Mouse (Mus musculus) heart, adult 2 months (tissue): ENCODE data around the gene Myrfl. TPM values are rescaled to one million over a fixed set of nuclear protein-coding genes. Genes with fewer than 3 reads are reported as not detected.

Experiments used
- DNase-seq, 2 experiments: peaks; one replicate each; pipeline ENCODE4 v3.0.0; 2021
- H3K27ac ChIP-seq: fragments of 200-600 bp; 2 replicates; pipeline ENCODE4 v1.8.1; 2022
- H3K27me3 ChIP-seq: fragments of 200-500 bp; 2 replicates; pipeline ENCODE4 v1.6.1; 2012; ENCODE audit warnings: mild to moderate bottlenecking, low read length, inconsistent platforms, mixed read lengths; ENCODE audit not compliant: control insufficient read depth, insufficient read depth
- H3K36me3 ChIP-seq: fragments of 200-500 bp; 2 replicates; pipeline ENCODE4 v1.6.1; 2012; ENCODE audit warnings: low read length, inconsistent platforms; ENCODE audit not compliant: control insufficient read depth, insufficient read depth
- H3K4me1 ChIP-seq: fragments of 200-500 bp; 2 replicates; pipeline ENCODE4 v1.6.1; 2011; ENCODE audit warnings: low read length; ENCODE audit not compliant: control insufficient read depth, insufficient read depth
- H3K4me3 ChIP-seq: fragments of 200-600 bp; 2 replicates; pipeline ENCODE4 v1.8.1; 2022
- H3K79me2 ChIP-seq: fragments of 200-500 bp; replicated peaks from 2 replicates; pipeline ENCODE4 v1.6.1; 2012; ENCODE audit warnings: mild to moderate bottlenecking, inconsistent platforms, low read length, moderate library complexity, mixed read lengths; ENCODE audit not compliant: control insufficient read depth, insufficient read depth
- H3K9ac ChIP-seq: fragments of 200-500 bp; 2 replicates; pipeline ENCODE4 v1.6.1; 2012; ENCODE audit warnings: low read depth, mild to moderate bottlenecking, control low read depth, inconsistent platforms, low read length, mixed read lengths
- CTCF ChIP-seq: fragments of 200-600 bp; IDR thresholded peaks from 2 replicates; pipeline ENCODE4 v1.8.1; 2022; ENCODE audit warnings: antibody characterized with exemption, mild to moderate bottlenecking, moderate library complexity
- EP300 ChIP-seq: fragments of 200-500 bp; IDR thresholded peaks from 2 replicates; pipeline ENCODE4 v1.6.1; 2011; ENCODE audit warnings: low read depth, low read length, control low read depth; ENCODE audit not compliant: insufficient read depth
- POLR2A ChIP-seq: fragments of 200-500 bp; IDR thresholded peaks from 2 replicates; pipeline ENCODE4 v1.6.1; 2011; ENCODE audit warnings: mild to moderate bottlenecking, low read depth, low read length, control low read depth; ENCODE audit not compliant: insufficient read depth
- WGBS: fragments of 180-500 bp; shearing (Covaris S2); methylation state at CpG from one replicate; pipeline ENCODE4 v1.1.7; 2018; 5-methylcytosine and 5-hydroxymethylcytosine counted together
- intact Hi-C: fragments of 180-260 bp; cut with DNase I; formaldehyde crosslinking; loops from one replicate; pipeline ENCODE4 v1.15.1; 2025
- polyA plus RNA-seq: library from polyadenylated mRNA; depleted of rRNA; stranded (reverse); fragments of >200 nt; gene quantifications from 2 replicates; pipeline ENCODE4 v1.2.3, GENCODE M21; 2012
- total RNA-seq, 2 experiments: library from RNA; stranded (reverse); gene quantifications; 2 replicates each; pipeline ENCODE4 v1.2.3; 2021

Myrfl gene
- total and polyA plus RNA-seq, 3 experiments = 0.31 to 1.6 (median 1.4) TPM

DNA sequence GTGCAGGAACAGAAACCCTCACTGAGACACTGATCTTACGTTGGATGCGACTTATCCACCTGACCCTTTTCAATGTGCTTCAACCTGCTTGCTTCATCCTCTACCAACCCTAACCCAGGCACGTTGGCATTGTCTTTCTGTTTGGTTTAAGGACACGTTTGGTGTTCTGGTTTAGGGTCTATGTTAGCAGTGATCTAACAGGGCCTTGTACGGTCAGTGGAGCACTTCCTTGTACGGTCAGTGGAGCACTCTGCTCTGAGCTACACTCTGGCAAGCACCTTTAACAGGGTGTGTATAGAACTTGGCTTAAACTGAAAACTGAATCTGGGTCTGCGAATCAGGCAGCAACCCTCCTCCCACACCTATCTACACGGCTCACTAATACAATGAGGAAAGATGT is 18.6 kb upstream of the Myrfl start:
- no peak for DNase-seq
- H3K27me3 ChIP-seq = no peaks in the 10 kb centered on the region
- no peak overlapping the region for H3K4me3 ChIP-seq
- no peak overlapping the region for H3K9ac ChIP-seq
- TF ChIP-seq CTCF (no peak), POLR2A (no peak), EP300 (no peak)
- H3K79me2 ChIP-seq = no peaks in the 10 kb centered on the region
- H3K27ac ChIP-seq = no peak overlapping the region
- H3K4me1 ChIP-seq = no peaks in the 10 kb centered on the region
- intact Hi-C loops = no loop called here
- WGBS = 91% methylated on average over 8 of the region's 8 CpGs
- H3K36me3 ChIP-seq = no peaks in the 10 kb centered on the region; the same call in 1 of the 2 replicates

DNA sequence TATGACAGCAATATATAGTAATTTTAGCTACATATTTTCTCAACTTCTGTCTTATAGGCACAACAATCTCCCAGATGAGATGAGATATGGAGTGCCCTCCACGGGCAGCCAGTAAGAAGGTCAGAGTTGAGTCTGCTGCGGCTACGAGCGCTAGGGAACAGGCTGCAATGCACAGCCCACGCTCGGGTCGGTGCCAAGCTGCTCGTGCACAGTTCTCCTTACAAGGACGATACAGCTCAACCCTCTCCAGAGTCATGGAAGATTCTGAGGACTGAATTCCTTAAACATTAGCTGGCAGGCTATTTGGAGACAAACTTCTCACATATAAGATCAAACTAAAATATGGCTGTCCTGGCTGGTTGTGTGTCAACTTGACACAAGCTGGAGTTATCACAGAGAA is 17.9 kb upstream of the Myrfl start:
- Histone ChIP-seq H3K27me3 (no peaks in the 10 kb centered on the region), H3K79me2 (no peaks in the 10 kb centered on the region), H3K27ac (no peak overlapping the region), H3K4me3 (no peak overlapping the region), H3K4me1 (no peaks in the 10 kb centered on the region), H3K9ac (no peak overlapping the region), H3K36me3 (no peaks in the 10 kb centered on the region; the same call in 1 of the 2 replicates)
- WGBS = 65% methylated on average over 9 of the region's 9 CpGs
- peak in 1 of 2 experiments; percentile 17 for DNase-seq
- TF ChIP-seq POLR2A (no peak), EP300 (no peak), CTCF (no peak)
- intact Hi-C loops = no loop called here

DNA sequence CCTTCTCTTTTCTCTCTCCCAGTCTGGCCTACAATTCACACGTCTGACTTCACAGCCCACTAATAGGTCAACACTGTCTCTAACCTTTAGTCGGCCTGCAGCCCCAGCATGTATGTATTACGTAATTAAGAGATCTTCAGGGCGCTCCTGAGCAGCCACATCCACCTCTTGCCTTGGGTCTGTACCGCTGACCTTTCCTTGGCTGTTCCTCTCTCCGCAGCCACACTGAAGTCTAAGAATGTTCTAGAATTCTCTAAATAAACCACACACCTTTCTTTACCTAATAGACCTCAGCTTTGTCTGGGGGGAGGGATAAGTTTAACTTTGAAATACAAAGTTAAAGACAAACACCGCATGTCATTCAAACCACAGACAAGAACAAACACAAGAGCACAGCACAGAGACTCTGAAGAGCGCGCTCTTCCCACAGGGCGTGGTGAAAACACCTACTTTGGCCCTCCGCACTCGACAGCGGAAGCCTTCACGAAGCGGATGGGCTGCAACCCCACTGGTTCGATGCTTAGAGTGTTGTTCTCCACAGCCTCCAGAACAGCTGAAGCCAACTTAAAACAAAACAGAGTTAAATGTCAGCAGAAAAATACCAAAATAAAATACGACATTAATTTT is 17.0 kb upstream of the Myrfl start:
- no peak for TF ChIP-seq POLR2A
- TF ChIP-seq CTCF = no peak
- no peak for TF ChIP-seq EP300
- intact Hi-C loops = no loop called here
- DNase-seq = no peak
- H3K27ac ChIP-seq = no peak overlapping the region
- H3K27me3 ChIP-seq = no peaks in the 10 kb centered on the region
- no peaks in the 10 kb centered on the region for H3K4me1 ChIP-seq
- 92% methylated on average over 17 of the region's 17 CpGs for WGBS
- H3K79me2 ChIP-seq = no peaks in the 10 kb centered on the region
- no peak overlapping the region for H3K4me3 ChIP-seq
- no peak overlapping the region for H3K9ac ChIP-seq
- no peaks in the 10 kb centered on the region; the same call in 1 of the 2 replicates for H3K36me3 ChIP-seq

DNA sequence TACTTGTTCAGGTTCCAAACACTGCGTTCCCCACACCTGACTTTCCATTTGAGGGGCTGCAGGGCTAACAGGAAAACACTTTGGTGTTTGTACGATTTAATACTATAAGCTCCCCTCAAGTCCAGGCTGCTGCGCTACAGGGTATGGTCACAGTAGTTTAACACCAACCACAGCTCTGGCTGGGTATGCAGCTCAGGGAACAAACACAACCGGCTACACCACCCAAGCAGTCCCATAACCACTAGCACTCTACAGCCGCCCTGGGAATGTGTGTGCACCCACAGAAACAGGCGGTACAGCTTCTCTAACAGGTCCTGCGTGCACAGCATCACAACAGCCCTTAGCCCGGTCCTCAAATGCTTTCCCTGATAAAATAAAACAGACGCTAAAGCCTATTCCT is 16.1 kb upstream of the Myrfl start:
- H3K9ac ChIP-seq = no peak overlapping the region
- H3K79me2 ChIP-seq = no peaks in the 10 kb centered on the region
- H3K4me3 ChIP-seq = no peak overlapping the region
- intact Hi-C loops = no loop called here
- no peak for DNase-seq
- TF ChIP-seq EP300 = no peak
- TF ChIP-seq CTCF = no peak
- TF ChIP-seq POLR2A = no peak
- H3K27ac ChIP-seq = no peak overlapping the region
- WGBS = 93% methylated on average over 9 of the region's 9 CpGs
- H3K36me3 ChIP-seq = no peaks in the 10 kb centered on the region; the same call in 1 of the 2 replicates
- no peaks in the 10 kb centered on the region for H3K27me3 ChIP-seq
- H3K4me1 ChIP-seq = no peaks in the 10 kb centered on the region

DNA sequence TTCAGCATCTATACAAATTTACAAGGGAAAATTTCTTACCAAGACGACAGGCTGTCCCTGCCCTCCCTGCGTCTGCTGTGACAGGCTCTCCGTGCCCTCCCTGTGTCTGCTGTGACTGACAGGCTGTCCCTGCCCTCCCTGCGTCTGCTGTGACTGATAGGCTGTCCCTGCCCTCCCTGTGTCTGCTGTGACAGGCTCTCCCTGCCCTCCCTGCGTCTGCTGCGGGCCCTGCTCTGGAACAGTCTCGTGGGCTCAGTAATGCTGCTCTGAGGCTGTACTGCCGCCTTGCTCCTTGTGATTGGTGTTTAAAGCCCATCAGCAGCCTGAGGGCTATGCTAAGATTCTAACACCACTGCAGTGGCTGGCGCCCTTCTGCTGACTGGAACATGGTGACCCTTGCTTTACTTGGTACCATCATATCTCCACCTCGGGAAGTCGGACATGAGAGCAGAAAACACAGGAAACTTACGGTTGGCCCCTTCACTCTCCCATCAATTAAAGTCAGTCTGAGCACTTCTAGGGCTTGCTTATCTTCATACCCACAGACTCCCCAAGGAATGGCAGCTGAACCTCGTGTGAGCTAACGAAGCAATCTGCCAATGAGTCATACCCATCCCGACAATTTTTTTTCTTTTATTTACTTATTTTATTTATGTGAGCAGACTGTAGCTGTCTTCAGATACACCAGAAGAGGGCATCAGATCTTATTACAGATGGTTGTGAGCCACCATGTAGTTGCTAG is 12.4 kb upstream of the Myrfl start:
- Histone ChIP-seq H3K27ac (no peak overlapping the region), H3K79me2 (no peaks in the 10 kb centered on the region), H3K27me3 (no peaks in the 10 kb centered on the region), H3K36me3 (no peaks in the 10 kb centered on the region), H3K9ac (no peak overlapping the region), H3K4me3 (no peak overlapping the region), H3K4me1 (no peaks in the 10 kb centered on the region)
- DNase-seq = no peak
- TF ChIP-seq POLR2A = no peak
- no peak for TF ChIP-seq CTCF
- TF ChIP-seq EP300 = no peak
- intact Hi-C loops = no loop called here
- 56% methylated on average over 15 of the region's 15 CpGs for WGBS

DNA sequence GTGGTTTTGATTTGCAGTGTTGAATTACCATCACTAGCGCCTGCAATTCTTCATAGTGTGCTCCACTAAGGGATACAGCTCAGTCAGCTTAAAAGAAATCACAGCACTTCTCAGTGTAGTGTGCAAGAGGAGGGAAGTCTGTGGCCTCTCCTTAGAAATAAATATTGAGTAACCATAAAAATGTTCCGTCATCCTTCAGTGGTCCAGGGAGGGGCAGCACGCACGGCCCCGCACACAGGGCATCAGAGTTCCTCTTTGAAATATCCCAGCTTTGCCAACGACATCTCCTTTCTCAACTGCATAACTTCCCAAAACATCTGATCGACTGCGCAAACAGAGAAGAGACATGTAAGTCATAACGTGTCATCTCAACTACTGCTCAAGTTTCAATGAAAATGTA is 10.1 kb upstream of the Myrfl start:
- Histone ChIP-seq H3K4me3 (no peak overlapping the region), H3K27ac (no peak overlapping the region), H3K4me1 (no peaks in the 10 kb centered on the region), H3K36me3 (no peaks in the 10 kb centered on the region), H3K9ac (no peak overlapping the region), H3K27me3 (no peaks in the 10 kb centered on the region), H3K79me2 (no peaks in the 10 kb centered on the region)
- no peak for DNase-seq
- intact Hi-C loops = no loop called here
- 91% methylated on average over 9 of the region's 9 CpGs for WGBS
- TF ChIP-seq EP300 (no peak), POLR2A (no peak), CTCF (no peak)
